In the genomic region with DNA sequence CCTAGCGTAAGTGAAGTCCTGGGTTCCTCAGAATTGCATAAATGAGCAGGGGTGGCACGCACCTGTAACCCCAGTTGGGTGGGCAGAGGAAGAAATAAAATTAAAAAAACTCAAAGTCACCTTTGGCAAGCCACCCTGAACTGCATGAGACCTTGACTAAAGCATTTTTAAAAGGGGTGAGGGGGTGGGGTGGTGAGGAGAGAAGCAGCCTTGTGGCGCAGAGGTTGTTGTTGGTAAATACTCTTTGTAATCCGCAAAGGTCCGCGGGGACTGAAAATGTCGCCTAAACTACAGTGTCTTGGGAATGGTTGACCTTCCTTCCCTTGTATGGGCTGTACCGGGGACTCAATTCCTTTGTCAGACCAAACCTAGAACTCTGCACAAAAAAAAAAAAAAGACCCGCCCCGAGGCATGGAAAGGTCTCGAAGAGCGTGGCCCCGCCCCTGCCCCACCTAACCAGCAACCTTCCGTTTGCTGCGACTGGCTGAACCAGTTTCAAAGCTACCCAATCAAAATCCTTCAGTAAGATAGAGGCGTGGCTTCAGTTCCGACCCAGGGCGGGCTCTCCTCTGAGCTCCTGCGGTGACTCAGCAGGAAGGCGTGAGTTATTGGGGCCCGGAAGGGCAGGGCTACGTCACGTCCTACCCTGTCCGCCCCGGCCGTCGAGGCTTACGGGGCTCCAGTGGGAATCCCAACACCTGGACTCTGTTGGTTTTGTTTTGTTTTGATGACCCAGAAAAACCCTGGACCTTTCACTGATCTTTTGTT, we compare ENCODE assay signal across 8 mouse cellular contexts. TPM values are rescaled to one million over a fixed set of nuclear protein-coding genes. Genes with fewer than 3 reads are reported as not detected.
DNase-seq lines count a peak whose midpoint lies in the region; ATAC-seq lines count a peak whose summit lies in the region.

No protein-coding gene starts in this region.

- H3K4me3 ChIP-seq in heart, embryonic 14.5 days (ENCODE audit: control insufficient read depth in 1 of 2, insufficient read depth in 1 of 2, low read depth in 1 of 2, low read length in 2 of 2) = peak overlapping the region; percentile 30 to 43
- H3K4me3 ChIP-seq in liver, embryonic 13.5 days (replicated peaks) = peak overlapping the region; percentile 46
- peak overlapping the region; percentile 42 for H3K4me3 ChIP-seq in stomach, embryonic 16.5 days (replicated peaks; ENCODE audit: low read length)

- H3K9me3 ChIP-seq in heart, embryonic 14.5 days (ENCODE audit: control insufficient read depth, low read length) = no peaks in the 10 kb centered on the region
- H3K9me3 ChIP-seq in liver, embryonic 13.5 days (replicated peaks) = no peaks in the 10 kb centered on the region
- H3K9me3 ChIP-seq in stomach, embryonic 16.5 days (replicated peaks; ENCODE audit: control insufficient read depth, low read length) = no peaks in the 10 kb centered on the region

- H3K36me3 ChIP-seq in heart, embryonic 14.5 days (ENCODE audit: control insufficient read depth, insufficient read depth, low read length) = no peaks in the 10 kb centered on the region
- no peaks in the 10 kb centered on the region for H3K36me3 ChIP-seq in liver, embryonic 13.5 days
- peaks cover 3% of the 10 kb centered on the region; the same call in 1 of the 2 replicates for H3K36me3 ChIP-seq in stomach, embryonic 16.5 days (ENCODE audit: control insufficient read depth, insufficient read depth, low read length)

- H3K4me2 ChIP-seq in heart, embryonic 14.5 days (ENCODE audit: low read length) = peak overlapping the region; percentile 62
- H3K4me2 ChIP-seq in liver, embryonic 13.5 days = peak overlapping the region; percentile 70
- H3K4me2 ChIP-seq in stomach, embryonic 16.5 days (ENCODE audit: low read depth, low read length) = peak overlapping the region; percentile 61

- H3K27me3 ChIP-seq in heart, embryonic 14.5 days (ENCODE audit: control insufficient read depth, insufficient read depth, low read length) = no peaks in the 10 kb centered on the region
- H3K27me3 ChIP-seq in liver, embryonic 13.5 days = no peaks in the 10 kb centered on the region
- H3K27me3 ChIP-seq in stomach, embryonic 16.5 days (ENCODE audit: control insufficient read depth, insufficient read depth, low read length) = no peaks in the 10 kb centered on the region

- DNase-seq in CD4-positive, CD25-positive, alpha-beta regulatory T cell, adult 2 months (ENCODE audit: low read depth, low spot score) = peak; percentile 98
- DNase-seq in c-Kit-negative CD71-positive TER-119-positive erythroid progenitor cells, embryonic 14.5 days (ENCODE audit: low read depth, low spot score) = peak; percentile 97
- DNase-seq in fibroblast of lung, adult 2 months (ENCODE audit: low read depth) = peak; percentile 98
- peak; percentile 98 for DNase-seq in kidney, postnatal 14 days
- DNase-seq in liver, embryonic 13.5 days = peak; percentile 97
- peak; percentile 92 for DNase-seq in neural tube, embryonic 10.5 days (ENCODE audit: extremely low spot score, low spot score)

- H3K27ac ChIP-seq in heart, embryonic 14.5 days (replicated peaks in 1 of 2; ENCODE audit: control insufficient read depth in 1 of 2, insufficient read depth in 1 of 2, low read depth in 2 of 2, low read length in 2 of 2) = peak overlapping the region; percentile 94 to 97
- peak overlapping the region; percentile 99 for H3K27ac ChIP-seq in liver, embryonic 13.5 days
- peak overlapping the region; percentile 97 for H3K27ac ChIP-seq in stomach, embryonic 16.5 days (ENCODE audit: low read length)

- peaks cover 14 to 15% of the 10 kb centered on the region in 2 experiments for H3K4me1 ChIP-seq in heart, embryonic 14.5 days (ENCODE audit: control insufficient read depth in 2 of 2, insufficient read depth in 2 of 2, low read length in 2 of 2)
- peaks cover 57% of the 10 kb centered on the region for H3K4me1 ChIP-seq in liver, embryonic 13.5 days (replicated peaks)
- peaks cover 26% of the 10 kb centered on the region for H3K4me1 ChIP-seq in stomach, embryonic 16.5 days (ENCODE audit: control insufficient read depth, insufficient read depth, low read length)

- ATAC-seq in heart, embryonic 14.5 days (ENCODE audit: insufficient number of reproducible peaks, insufficient read depth, low FRiP score, low read depth) = peak; percentile 85
- peak; percentile 78 for ATAC-seq in liver, embryonic 13.5 days (ENCODE audit: low read depth)
- peak; percentile 90 for ATAC-seq in stomach, embryonic 16.5 days (ENCODE audit: insufficient read depth, low FRiP score)

- peak overlapping the region; percentile 54; the same call in 1 of the 2 replicates for H3K9ac ChIP-seq in heart, embryonic 14.5 days (ENCODE audit: low read length)
- H3K9ac ChIP-seq in liver, embryonic 13.5 days = peak overlapping the region; percentile 72
- H3K9ac ChIP-seq in stomach, embryonic 16.5 days (ENCODE audit: low read length) = peak overlapping the region; percentile 72

- WGBS in heart, embryonic 14.5 days = 8% methylated on average over 28 of the region's 28 CpGs
- WGBS in liver, embryonic 13.5 days (ENCODE audit: insufficient replicate concordance) = 7% methylated on average over 28 of the region's 28 CpGs
- 7% methylated on average over 28 of the region's 28 CpGs for WGBS in stomach, embryonic 16.5 days

RNA-seq across cellular contexts. Expression of a gene that starts 16.9 kb away (rescaled TPM):
- 0.39 and 0.68 TPM in 2 replicates for polyA plus RNA-seq in heart, embryonic 14.5 days (2014; fragmentation: Nextera tagmentation; extraction: Ambion mirVana)
- 1.8 TPM in 2 replicates for polyA plus RNA-seq in liver, embryonic 13.5 days (2015; fragmentation: Nextera tagmentation; extraction: Ambion mirVana)
- 1.4 and 2.9 TPM in 2 replicates for polyA plus RNA-seq in stomach, embryonic 16.5 days (2015; fragmentation: Nextera tagmentation; extraction: Ambion mirVana)

RNA-seq across cellular contexts. Expression of a gene that starts 22.5 kb away (rescaled TPM):
- not detected in 2 replicates for polyA plus RNA-seq in heart, embryonic 14.5 days (2014; fragmentation: Nextera tagmentation; extraction: Ambion mirVana)
- polyA plus RNA-seq in liver, embryonic 13.5 days (2015; fragmentation: Nextera tagmentation; extraction: Ambion mirVana) = not detected in 2 replicates
- polyA plus RNA-seq in stomach, embryonic 16.5 days (2015; fragmentation: Nextera tagmentation; extraction: Ambion mirVana) = 1.8 and 2.0 TPM in 2 replicates

RNA-seq across cellular contexts. Expression of a gene that starts 23.0 kb away (rescaled TPM):
- polyA plus RNA-seq in heart, embryonic 14.5 days (2014; fragmentation: Nextera tagmentation; extraction: Ambion mirVana) = 72.5 and 84.8 TPM in 2 replicates
- polyA plus RNA-seq in liver, embryonic 13.5 days (2015; fragmentation: Nextera tagmentation; extraction: Ambion mirVana) = 80.8 and 100 TPM in 2 replicates
- 195 and 199 TPM in 2 replicates for polyA plus RNA-seq in stomach, embryonic 16.5 days (2015; fragmentation: Nextera tagmentation; extraction: Ambion mirVana)

RNA-seq across cellular contexts. Expression of a gene that starts 37.2 kb away (rescaled TPM):
- polyA plus RNA-seq in heart, embryonic 14.5 days (2014; fragmentation: Nextera tagmentation; extraction: Ambion mirVana) = 16.8 and 17.4 TPM in 2 replicates
- 6.7 and 7.0 TPM in 2 replicates for polyA plus RNA-seq in liver, embryonic 13.5 days (2015; fragmentation: Nextera tagmentation; extraction: Ambion mirVana)
- 23.7 and 24.5 TPM in 2 replicates for polyA plus RNA-seq in stomach, embryonic 16.5 days (2015; fragmentation: Nextera tagmentation; extraction: Ambion mirVana)

Comparison
In these comparisons a context has a peak if more than half of its experiments do, and no peak if none do; other contexts are left out.
1. Peak in every context shown above with its lines: DNase-seq, ATAC-seq, H3K4me3 ChIP-seq and H3K27ac ChIP-seq.